Mouse (Mus musculus): ENCODE measurements around the gene Zfp398. TPM values are rescaled to one million over a fixed set of nuclear protein-coding genes. Genes with fewer than 3 reads are reported as not detected.

Gene Zfp398
- polyA plus RNA-seq, 1 experiment from 2014 or later = 6.6 TPM

- Histone ChIP-seq H3K9ac (ENCODE audit: low read depth, low read length) (no peak overlapping the region), H3K4me1 (ENCODE audit: control insufficient read depth, insufficient read depth, low read length) (no peaks in the 10 kb centered on the region), H3K4me3 (ENCODE audit: low read length) (no peak overlapping the region), H3K9me3 (ENCODE audit: control insufficient read depth, low read length) (no peaks in the 10 kb centered on the region), H3K27me3 (replicated peaks; ENCODE audit: control insufficient read depth, insufficient read depth, low read length) (no peaks in the 10 kb centered on the region), H3K36me3 (ENCODE audit: control insufficient read depth, insufficient read depth, low read length) (no peaks in the 10 kb centered on the region), H3K27ac (ENCODE audit: low read length) (no peak overlapping the region), H3K4me2 (ENCODE audit: low read depth, low read length) (no peak overlapping the region)
- no peak for ATAC-seq
- 93% methylated on average over 23 of the region's 23 CpGs for WGBS
These were observed 15.7 kb upstream of the Zfp398 start for GRCm38 (mm10) chr6:47819626-47820325.

- H3K27ac ChIP-seq (ENCODE audit: low read length) = no peak overlapping the region
- no peaks in the 10 kb centered on the region for H3K4me1 ChIP-seq (ENCODE audit: control insufficient read depth, insufficient read depth, low read length)
- no peak overlapping the region for H3K4me3 ChIP-seq (ENCODE audit: low read length)
- H3K27me3 ChIP-seq (replicated peaks; ENCODE audit: control insufficient read depth, insufficient read depth, low read length) = no peaks in the 10 kb centered on the region
- no peak overlapping the region for H3K4me2 ChIP-seq (ENCODE audit: low read depth, low read length)
- no peaks in the 10 kb centered on the region for H3K36me3 ChIP-seq (ENCODE audit: control insufficient read depth, insufficient read depth, low read length)
- no peak for ATAC-seq
- WGBS = 90% methylated on average over 5 of the region's 5 CpGs
- H3K9me3 ChIP-seq (ENCODE audit: control insufficient read depth, low read length) = no peaks in the 10 kb centered on the region
- H3K9ac ChIP-seq (ENCODE audit: low read depth, low read length) = no peak overlapping the region
These were observed 14.2 kb upstream of the Zfp398 start for GRCm38 (mm10) chr6:47821236-47821635.

GRCm38 (mm10) chr6:47821776-47822175 is 13.7 kb upstream of the Zfp398 start:
- Histone ChIP-seq H3K9ac (ENCODE audit: low read depth, low read length) (no peak overlapping the region), H3K36me3 (ENCODE audit: control insufficient read depth, insufficient read depth, low read length) (no peaks in the 10 kb centered on the region), H3K9me3 (ENCODE audit: control insufficient read depth, low read length) (no peaks in the 10 kb centered on the region), H3K4me2 (ENCODE audit: low read depth, low read length) (no peak overlapping the region), H3K27me3 (replicated peaks; ENCODE audit: control insufficient read depth, insufficient read depth, low read length) (no peaks in the 10 kb centered on the region), H3K4me3 (ENCODE audit: low read length) (no peak overlapping the region), H3K27ac (ENCODE audit: low read length) (no peak overlapping the region), H3K4me1 (ENCODE audit: control insufficient read depth, insufficient read depth, low read length) (no peaks in the 10 kb centered on the region)
- no peak for ATAC-seq
- whole genome bisulfite sequencing = 96% methylated on average over 6 of the region's 6 CpGs

DNA sequence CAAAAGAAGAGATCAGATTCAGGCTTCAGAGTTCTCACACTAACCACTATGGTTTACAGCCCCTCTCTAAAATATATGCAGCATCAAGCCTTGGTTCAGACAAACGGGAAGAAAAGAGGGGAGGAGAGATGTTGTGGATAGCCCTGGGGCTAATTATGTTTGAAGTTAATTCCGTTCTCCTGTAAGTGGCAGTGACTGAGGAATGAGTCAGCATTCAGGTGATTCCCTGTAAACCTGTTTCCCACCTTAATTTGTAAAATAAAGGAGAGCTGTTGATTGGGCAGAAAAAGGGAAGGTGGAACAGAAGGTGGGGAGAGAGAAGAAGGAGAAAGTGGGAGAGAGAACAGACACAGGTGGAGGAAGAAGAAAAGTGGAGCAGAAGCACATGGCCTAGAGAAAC is 11.2 kb upstream of the Zfp398 start:
- Histone ChIP-seq H3K9ac (ENCODE audit: low read depth, low read length) (no peak overlapping the region), H3K4me2 (ENCODE audit: low read depth, low read length) (no peak overlapping the region), H3K27ac (ENCODE audit: low read length) (no peak overlapping the region), H3K4me3 (ENCODE audit: low read length) (no peak overlapping the region), H3K4me1 (ENCODE audit: control insufficient read depth, insufficient read depth, low read length) (no peaks in the 10 kb centered on the region), H3K9me3 (ENCODE audit: control insufficient read depth, low read length) (no peaks in the 10 kb centered on the region), H3K36me3 (ENCODE audit: control insufficient read depth, insufficient read depth, low read length) (no peaks in the 10 kb centered on the region), H3K27me3 (replicated peaks; ENCODE audit: control insufficient read depth, insufficient read depth, low read length) (no peaks in the 10 kb centered on the region)
- no peak for ATAC-seq
- WGBS = 57% methylated on average over 2 of the region's 2 CpGs

- 87% methylated on average over 4 of the region's 4 CpGs for WGBS
- ATAC-seq = no peak
- Histone ChIP-seq H3K4me3 (ENCODE audit: low read length) (no peak overlapping the region), H3K9me3 (ENCODE audit: control insufficient read depth, low read length) (no peaks in the 10 kb centered on the region), H3K4me1 (ENCODE audit: control insufficient read depth, insufficient read depth, low read length) (no peaks in the 10 kb centered on the region), H3K4me2 (ENCODE audit: low read depth, low read length) (no peak overlapping the region), H3K27ac (ENCODE audit: low read length) (no peak overlapping the region), H3K27me3 (replicated peaks; ENCODE audit: control insufficient read depth, insufficient read depth, low read length) (no peaks in the 10 kb centered on the region), H3K36me3 (ENCODE audit: control insufficient read depth, insufficient read depth, low read length) (no peaks in the 10 kb centered on the region), H3K9ac (ENCODE audit: low read depth, low read length) (no peak overlapping the region)
These were observed 8.0 kb upstream of the Zfp398 start for GRCm38 (mm10) chr6:47827462-47827861.

GRCm38 (mm10) chr6:47828950-47829349 is 6.5 kb upstream of the Zfp398 start:
- no peak for ATAC-seq
- WGBS = 31% methylated on average over 1 of the region's 1 CpGs
- no peak overlapping the region for H3K4me2 ChIP-seq (ENCODE audit: low read depth, low read length)
- no peak overlapping the region for H3K27ac ChIP-seq (ENCODE audit: low read length)
- H3K4me1 ChIP-seq (ENCODE audit: control insufficient read depth, insufficient read depth, low read length) = no peaks in the 10 kb centered on the region
- no peaks in the 10 kb centered on the region for H3K36me3 ChIP-seq (ENCODE audit: control insufficient read depth, insufficient read depth, low read length)
- H3K27me3 ChIP-seq (replicated peaks; ENCODE audit: control insufficient read depth, insufficient read depth, low read length) = no peaks in the 10 kb centered on the region
- H3K9me3 ChIP-seq (ENCODE audit: control insufficient read depth, low read length) = no peaks in the 10 kb centered on the region
- no peak overlapping the region for H3K9ac ChIP-seq (ENCODE audit: low read depth, low read length)
- no peak overlapping the region for H3K4me3 ChIP-seq (ENCODE audit: low read length)

DNA sequence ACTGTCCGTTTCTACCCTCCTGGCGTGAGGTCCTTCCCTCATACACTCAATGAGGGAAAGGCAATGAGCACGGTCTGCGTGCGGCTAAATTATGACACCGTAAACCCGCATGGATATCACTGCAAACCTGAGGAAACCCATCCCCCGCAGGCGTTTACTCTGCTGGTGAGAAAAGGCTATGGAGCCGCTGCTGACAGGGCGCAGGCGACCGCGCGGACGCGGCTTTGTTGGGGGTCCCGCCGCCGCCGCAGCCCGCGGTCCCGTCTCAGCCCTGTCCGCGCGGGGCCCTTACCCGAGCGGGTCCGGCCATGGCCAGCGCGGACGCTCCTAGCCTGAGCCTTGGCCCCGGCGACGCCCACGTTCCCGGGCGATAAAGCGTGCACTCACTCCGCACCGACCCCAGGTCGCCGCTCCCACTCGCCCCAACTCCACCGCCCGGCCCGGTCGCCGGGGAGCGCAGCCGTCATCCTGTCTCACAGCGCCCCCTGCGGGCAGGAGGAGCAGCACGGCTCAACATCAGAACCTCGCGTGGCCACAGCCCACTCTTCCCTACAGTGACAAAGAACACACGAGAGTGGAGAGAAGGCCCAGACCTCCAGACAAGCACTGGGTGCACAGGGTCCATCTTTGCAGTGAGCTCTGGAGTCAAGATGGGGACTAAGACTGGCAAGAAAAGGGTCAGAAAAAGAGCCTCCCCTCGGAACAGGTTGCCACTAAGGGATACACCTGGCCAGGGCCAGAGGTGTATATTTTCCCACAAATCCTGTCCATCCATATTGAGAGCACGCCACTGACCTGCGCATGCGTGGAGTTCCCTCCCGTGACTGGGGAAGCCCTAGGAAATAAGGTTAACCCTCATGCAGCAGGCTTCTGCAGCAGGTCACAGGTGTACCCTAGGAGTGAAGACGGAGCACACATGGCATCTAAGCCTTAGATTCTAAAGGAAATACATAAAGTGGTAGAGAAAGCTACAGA is 5.1 kb upstream of the Zfp398 start, which contains the start of gene Zfp786:
Gene Zfp786, minus strand, starts transcription at position 764 of the 975 bp plus-strand sequence.
- 2% methylated on average over 64 of the region's 64 CpGs for WGBS
- Histone ChIP-seq H3K4me2 (ENCODE audit: low read depth, low read length) (peak within 1 kb of the TSS; percentile 59), H3K4me1 (ENCODE audit: control insufficient read depth, insufficient read depth, low read length) (no peaks in the 10 kb centered on the region), H3K27me3 (replicated peaks; ENCODE audit: control insufficient read depth, insufficient read depth, low read length) (no peaks in the 10 kb centered on the region), H3K36me3 (ENCODE audit: control insufficient read depth, insufficient read depth, low read length) (no peaks in the 10 kb centered on the region), H3K4me3 (ENCODE audit: low read length) (peak within 1 kb of the TSS; percentile 80), H3K9ac (ENCODE audit: low read depth, low read length) (peak within 1 kb of the TSS; percentile 86), H3K27ac (ENCODE audit: low read length) (peak within 1 kb of the TSS; percentile 69), H3K9me3 (ENCODE audit: control insufficient read depth, low read length) (no peaks in the 10 kb centered on the region)
- ATAC-seq = peak; percentile 94

GRCm38 (mm10) chr6:47832220-47832619 is 3.2 kb upstream of the Zfp398 start:
- H3K4me1 ChIP-seq (ENCODE audit: control insufficient read depth, insufficient read depth, low read length) = no peaks in the 10 kb centered on the region
- no peaks in the 10 kb centered on the region for H3K36me3 ChIP-seq (ENCODE audit: control insufficient read depth, insufficient read depth, low read length)
- no peak overlapping the region for H3K4me3 ChIP-seq (ENCODE audit: low read length)
- no peaks in the 10 kb centered on the region for H3K27me3 ChIP-seq (replicated peaks; ENCODE audit: control insufficient read depth, insufficient read depth, low read length)
- H3K27ac ChIP-seq (ENCODE audit: low read length) = no peak overlapping the region
- H3K9ac ChIP-seq (ENCODE audit: low read depth, low read length) = no peak overlapping the region
- WGBS = 83% methylated on average over 1 of the region's 1 CpGs
- H3K4me2 ChIP-seq (ENCODE audit: low read depth, low read length) = no peak overlapping the region
- H3K9me3 ChIP-seq (ENCODE audit: control insufficient read depth, low read length) = no peaks in the 10 kb centered on the region
- no peak for ATAC-seq

GRCm38 (mm10) chr6:47835984-47836521 is 592 bp downstream of the Zfp398 start:
- H3K27ac ChIP-seq (ENCODE audit: low read length) = peak overlapping the region; percentile 98

More at GRCm38 (mm10) chr6:47835984-47836521, 592 bp downstream of the Zfp398 start:
- Histone ChIP-seq H3K4me2 (ENCODE audit: low read depth, low read length) (peak overlapping the region; percentile 71), H3K4me1 (ENCODE audit: control insufficient read depth, insufficient read depth, low read length) (peaks cover 10% of the 10 kb centered on the region; the same call in 1 of the 2 replicates), H3K4me3 (ENCODE audit: low read length) (peak overlapping the region; percentile 96), H3K36me3 (ENCODE audit: control insufficient read depth, insufficient read depth, low read length) (no peaks in the 10 kb centered on the region), H3K27me3 (replicated peaks; ENCODE audit: control insufficient read depth, insufficient read depth, low read length) (no peaks in the 10 kb centered on the region), H3K9me3 (ENCODE audit: control insufficient read depth, low read length) (no peaks in the 10 kb centered on the region), H3K9ac (ENCODE audit: low read depth, low read length) (peak overlapping the region; percentile 93)
- 0% methylated on average over 49 of the region's 49 CpGs for WGBS
- peak; percentile 72 for ATAC-seq
